Mouse (Mus musculus) thymus, adult 2 months (tissue): Measurements from ENCODE around the gene Nes.

Experiments used
- CTCF ChIP-seq: fragments of 200-500 bp; IDR thresholded peaks from 2 replicates; pipeline ENCODE4 v1.5.1; 2012; ENCODE audit warnings: mild to moderate bottlenecking, control low read depth, low read length, moderate library complexity, borderline replicate concordance; ENCODE audit not compliant: control insufficient read depth, poor library complexity, insufficient read depth; ENCODE audit errors: extremely low read depth
- POLR2A ChIP-seq: fragments of 200-500 bp; IDR thresholded peaks from 2 replicates; pipeline ENCODE4 v1.6.1; 2012; ENCODE audit warnings: mild to moderate bottlenecking, low read length, control low read depth, moderate library complexity; ENCODE audit not compliant: control insufficient read depth, poor library complexity, insufficient read depth; ENCODE audit errors: extremely low read depth

DNA sequence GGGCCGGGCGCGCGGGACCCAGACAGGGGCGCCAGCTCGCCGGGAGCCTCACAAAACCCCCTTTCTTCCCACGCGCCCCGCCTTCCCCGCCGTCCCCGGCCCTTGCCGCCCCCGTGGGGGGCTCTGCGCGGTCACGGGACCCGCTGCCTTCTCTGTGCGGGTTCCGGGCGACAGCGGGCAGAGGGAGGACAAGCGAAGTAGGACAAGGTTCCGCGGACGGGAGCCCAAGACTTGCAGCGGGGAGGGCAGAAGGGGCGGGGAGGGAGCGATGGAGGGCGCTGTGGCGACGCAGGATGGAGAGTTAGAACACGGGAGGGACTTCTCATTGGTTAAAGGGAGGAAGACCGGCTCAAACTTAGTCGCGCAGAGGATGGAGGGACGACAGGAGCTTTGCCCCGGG is 29.3 kb downstream of the Nes start, which contains the start of gene Bcan:
- TF ChIP-seq CTCF: no peak
- TF ChIP-seq POLR2A: no peak
